Mouse (Mus musculus): ENCODE results near the gene 6430571L13Rik.
A peak's percentile ranks its signal among the peaks of the same experiment; 100 is the strongest.

Gene 6430571L13Rik

DNA sequence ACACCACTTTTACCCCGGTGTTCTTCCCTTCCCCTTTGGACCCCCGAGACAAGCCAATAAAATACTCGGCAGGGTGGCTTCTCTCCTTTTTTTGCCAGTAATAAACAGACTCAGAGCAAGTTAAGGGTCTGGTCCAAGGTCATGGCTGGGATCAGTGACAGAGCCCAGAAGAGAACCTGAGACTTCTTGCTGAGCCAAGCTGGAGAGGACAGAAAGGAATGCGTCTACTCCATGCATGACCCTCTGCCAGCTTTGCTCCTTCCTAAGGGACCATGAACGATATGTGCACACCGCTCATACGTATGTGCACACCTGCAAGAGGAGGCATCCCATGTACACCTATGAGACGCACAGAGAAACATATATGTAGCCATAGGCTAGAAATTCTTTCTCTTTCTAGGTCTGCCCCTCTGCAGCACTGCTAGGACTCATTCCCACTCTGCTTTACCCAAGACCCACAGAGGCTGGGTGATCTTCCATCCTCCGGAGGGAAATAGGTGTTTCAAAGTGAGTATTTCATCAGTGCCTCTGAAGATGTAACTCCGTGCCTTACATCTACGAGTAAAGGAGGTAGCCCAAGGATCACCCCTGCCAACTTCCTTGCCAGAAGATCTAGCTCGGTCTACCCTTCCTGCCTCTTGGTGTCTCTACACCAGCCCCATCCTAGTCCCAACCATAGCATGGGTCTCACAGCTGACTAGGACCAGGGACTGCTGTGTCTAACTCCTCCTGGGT is 676 bp downstream of the 6430571L13Rik start:
- DNase-seq (ENCODE audit: low spot score in 2 of 2): no peak

DNA sequence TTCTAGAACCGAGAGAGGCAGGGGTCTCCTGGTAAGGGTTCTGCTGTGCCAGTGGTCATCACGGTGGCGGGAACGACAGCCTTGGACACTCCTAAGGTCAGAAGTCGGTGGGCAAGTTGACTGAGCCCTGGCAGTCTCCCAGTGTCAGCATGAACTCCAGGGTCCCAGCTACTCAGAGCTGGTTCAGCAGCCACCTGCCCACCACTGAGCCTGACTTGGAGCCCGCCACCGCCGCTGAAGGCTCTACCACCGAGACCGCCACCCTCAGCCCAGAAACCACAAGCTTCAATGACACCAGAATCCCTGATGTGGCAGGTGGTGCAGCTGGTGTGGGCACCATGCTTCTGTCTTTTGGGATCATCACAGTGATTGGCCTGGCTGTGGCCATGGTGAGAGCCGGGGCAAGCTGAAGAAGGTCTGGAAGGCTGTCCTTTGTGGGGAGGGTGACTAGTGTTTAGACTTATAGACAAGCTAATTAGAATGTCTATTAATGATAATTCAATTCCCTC is 1.9 kb downstream of the 6430571L13Rik start:
- no peak for DNase-seq (ENCODE audit: low spot score in 2 of 2)

DNA sequence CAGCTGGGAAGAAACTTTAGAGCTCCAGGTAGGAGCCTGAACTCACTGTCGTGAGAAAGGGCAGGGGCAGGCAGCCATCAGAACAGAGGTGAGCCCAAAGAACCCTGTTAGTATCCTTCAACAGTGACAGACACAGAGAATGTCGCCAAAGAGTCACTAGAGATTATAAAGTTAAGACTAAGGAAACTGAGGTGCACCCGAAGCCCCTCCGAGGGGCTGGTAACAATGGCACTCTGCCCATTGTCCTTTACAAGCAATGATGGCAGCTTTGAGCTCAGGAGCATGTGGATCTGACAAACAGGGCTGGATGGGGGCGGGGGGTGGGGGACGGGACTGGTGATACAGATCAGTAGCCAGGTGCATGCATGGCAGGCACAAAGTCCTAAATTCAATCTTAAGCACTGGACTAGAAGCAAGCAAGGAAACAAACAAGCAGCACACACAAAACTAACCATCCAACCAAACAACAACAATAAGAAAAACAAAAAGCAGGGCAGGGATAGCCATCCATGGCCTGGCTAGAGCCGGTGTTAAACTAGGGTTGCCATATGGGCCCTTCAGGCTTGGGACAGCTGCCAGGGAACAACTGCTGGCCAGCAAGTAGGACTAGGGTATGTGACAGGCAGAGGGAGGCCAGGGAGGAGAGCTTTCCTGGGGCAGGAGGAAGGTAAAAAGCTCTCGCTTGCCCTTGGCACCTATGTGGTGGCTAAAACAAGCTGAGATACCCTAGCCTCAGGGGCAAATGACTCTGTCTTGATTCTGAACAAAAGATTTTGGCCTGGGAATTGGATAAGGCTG is 2.9 kb downstream of the 6430571L13Rik start:
- no peak for DNase-seq (ENCODE audit: low spot score in 2 of 2)

DNA sequence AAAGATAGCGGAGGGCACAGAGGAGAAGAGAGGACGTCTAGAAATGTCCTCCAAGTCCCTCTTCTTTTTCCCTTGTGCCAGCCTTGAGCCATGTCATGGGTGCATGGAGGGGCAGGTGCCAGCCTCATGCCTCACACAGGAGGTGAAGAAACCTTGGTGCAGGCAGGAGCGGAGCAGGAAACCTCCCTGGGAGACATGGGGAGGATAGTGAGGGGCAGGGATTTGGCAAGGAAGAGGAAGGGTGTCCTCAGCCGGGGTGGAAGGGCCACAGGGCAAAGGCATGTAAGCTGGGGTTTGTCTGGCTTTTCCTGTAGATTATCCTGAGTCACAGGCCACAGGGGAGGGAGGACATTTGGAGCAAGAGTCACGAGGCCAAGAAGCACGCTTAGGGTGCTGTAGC is 3.6 kb downstream of the 6430571L13Rik start:
- DNase-seq (ENCODE audit: low spot score in 2 of 2): no peak

DNA sequence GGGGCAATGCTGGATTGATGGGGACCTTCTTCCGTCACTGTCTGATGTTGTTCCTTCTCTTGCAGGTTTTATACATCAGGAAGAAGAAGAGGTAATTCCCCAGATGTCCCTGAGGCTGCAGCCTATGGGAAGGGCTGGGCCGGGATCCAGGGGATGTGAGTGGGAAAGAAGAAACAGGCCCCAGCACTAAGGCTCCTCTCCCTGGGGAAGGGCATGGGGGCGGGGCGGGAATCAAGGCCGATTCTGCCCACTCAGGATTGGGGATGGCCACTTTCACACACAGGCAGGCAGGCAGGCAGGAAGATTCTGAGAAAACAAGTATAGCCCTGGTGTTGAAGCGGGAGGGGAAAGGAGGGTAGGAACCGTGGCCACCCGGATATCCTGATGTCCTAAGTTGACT is 5.7 kb downstream of the 6430571L13Rik start:
- DNase-seq (ENCODE audit: low spot score in 2 of 2): no peak

DNA sequence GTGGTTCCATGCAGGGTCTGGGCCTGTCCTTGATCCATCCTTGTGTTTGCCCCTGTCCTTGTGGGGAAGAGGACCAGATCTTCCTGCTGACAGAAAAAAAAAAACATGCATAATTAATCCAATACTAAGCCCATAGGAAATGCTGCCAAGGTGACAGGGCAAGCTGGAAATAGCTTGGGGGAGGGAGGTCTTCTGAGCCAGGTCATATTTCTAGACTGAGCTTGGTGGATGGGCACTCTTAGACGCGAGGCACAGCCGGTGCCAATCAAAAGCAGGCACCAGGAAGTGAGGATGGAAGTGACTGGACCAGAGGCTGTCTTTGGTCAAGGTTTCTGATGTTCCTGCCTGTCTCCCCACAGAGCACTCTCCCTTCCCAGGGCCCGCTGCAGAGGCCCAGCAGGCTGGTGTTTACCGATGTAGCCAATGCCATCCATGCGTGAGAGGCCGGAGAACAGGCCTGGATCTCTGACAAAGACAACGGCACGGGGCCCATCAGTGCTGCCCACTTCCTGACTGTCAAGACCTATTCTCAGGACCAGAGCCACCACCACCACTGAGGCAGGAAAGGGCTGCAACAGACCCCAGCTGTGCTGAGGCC is 7.3 kb downstream of the 6430571L13Rik start:
- DNase-seq (ENCODE audit: low spot score in 2 of 2): no peak

DNA sequence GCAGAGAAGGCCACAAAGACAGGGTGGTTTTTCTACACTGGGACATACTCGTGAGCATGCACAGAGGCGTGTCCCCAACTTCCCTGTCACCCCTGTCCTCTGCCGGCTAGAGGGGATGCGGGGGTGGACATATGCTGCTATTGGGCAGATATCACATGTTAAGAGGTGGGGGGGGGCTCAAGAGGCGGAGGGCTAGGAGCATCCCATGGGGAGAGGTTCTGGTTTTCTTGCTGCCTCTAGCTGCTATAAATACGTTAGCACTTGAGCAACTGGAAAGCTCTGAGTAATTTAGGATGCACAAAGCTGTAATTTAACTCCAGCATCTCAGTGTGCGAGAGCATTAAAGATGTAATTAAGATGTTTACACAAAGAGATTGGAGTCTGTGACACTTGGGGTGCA is 8.9 kb downstream of the 6430571L13Rik start:
- DNase-seq (ENCODE audit: low spot score in 2 of 2): no peak

DNA sequence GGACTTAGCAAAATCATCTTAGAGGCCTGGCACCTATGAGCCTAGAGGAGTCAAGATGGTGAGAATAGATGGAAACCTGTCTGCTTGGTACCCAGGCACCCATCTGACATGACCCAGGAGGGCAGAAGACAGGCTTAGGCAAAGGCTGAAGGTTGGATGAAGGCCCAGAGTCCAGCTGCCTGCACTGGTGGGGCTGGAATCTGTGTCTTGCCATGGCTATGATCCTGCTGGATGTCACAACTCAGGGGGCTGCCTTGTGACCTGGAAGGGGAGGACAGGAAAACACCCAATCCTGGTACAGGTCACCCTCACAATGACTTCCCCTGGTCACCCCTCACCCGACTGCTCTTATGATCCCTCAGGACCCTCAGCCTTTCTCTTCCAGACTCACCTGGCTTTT is 14.4 kb downstream of the 6430571L13Rik start:
- no peak for DNase-seq (ENCODE audit: low spot score in 2 of 2)

DNA sequence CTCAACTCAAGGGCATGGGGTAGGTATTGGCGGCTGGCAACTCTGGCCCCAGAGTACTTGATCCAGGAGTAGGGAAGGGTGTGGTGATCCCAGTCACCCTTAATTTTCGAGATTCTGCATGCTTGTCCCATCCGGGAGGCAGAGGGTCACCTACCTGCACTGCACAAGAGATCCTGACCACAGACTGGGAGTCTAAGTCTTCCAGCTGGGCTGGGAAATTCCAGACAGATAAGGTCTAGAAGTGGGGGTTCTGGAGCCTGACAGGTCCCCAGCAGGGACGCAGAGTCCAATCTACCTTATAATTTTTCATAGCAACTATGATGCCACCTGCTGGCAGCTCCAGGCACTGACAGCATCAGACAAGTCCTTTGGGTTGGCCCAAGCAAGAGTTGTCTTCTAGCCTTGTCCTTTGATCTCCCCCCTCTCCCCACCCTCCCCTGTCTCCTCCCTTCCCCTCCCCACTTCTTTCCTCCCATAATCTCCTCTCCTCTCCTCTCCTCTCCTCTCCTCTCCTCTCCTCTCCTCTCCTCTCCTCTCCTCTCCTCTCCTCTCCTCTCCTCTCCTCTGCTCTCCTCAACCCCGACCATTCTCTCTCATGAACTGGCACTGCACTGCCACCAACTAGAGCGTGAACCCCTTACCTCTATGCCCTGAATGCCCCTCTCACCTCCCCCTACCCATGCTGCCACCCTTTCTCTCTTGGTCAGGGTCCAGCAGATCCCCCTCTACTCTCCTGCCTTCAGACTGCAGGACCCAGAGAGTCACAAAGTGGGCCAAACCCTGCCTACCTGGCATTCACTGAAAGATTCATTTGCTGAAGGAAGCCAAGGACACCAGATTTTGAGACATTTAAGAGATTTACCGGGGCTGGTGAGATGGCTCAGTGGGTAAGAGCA is 15.7 kb downstream of the 6430571L13Rik start:
- peak; percentile 43 to 44 for DNase-seq (ENCODE audit: low spot score in 2 of 2)

DNA sequence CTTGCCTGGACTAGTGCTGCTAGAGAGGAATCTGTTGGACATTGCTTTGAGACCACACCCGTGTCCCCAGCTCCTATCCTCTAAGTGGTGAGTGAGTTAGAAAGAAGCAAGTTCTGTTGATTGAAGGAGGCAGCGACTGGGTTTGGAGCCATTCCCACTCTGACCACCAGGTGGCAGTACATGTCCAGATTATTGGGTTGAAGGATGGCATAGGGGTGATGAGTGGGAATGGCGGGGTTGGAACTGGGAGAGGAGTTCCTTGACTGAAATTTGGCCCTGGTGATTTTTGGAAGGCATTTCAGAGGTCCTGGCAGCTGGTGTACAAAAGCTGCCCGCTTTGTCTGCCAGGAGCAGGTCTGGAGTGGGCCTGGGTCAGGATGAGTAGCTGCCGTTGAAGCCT is 17.2 kb downstream of the 6430571L13Rik start:
- DNase-seq (ENCODE audit: low spot score in 2 of 2): peak; percentile 84 to 87

DNA sequence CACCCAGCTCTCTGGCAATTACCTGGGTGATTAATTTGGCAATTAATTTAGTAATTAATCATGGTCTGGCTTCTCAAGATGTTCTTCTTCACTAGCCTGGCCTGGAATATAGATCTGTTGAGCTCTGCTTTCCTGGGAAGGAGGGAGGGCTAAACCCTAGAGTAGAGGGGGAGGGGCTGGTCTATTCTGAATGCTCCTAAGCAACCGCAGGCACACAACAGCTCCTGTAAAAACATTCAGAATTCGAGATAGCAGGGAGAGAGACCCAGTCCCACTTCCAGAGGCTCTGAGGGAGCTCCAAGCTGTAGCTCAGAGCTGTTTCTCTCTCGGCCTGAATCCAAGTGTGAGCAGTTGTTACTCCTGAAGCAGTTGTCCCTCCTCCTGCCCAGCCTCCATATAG is 20.6 kb downstream of the 6430571L13Rik start:
- no peak for DNase-seq (ENCODE audit: low spot score in 2 of 2)

DNA sequence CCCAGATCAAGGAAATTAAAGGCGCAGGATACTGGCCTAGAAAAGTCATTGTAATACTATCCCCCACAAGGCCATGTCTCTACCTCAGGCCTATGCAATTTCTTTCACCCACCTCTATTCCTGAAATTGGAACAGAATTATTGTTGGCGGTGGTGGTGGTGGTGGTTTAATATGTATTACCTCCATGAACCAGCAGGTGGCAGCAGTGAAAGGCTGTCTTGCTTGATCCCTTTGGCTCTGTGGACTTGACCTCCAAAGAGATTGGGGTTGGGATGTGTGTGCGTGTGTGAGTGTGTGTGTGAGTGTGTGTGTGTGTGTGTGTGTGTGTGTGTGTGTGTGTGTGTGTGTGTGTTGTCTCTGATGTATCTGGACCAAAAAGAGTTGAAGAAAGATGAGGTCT is 26.2 kb downstream of the 6430571L13Rik start:
- DNase-seq (ENCODE audit: low spot score in 2 of 2): peak; percentile 36 to 48

DNA sequence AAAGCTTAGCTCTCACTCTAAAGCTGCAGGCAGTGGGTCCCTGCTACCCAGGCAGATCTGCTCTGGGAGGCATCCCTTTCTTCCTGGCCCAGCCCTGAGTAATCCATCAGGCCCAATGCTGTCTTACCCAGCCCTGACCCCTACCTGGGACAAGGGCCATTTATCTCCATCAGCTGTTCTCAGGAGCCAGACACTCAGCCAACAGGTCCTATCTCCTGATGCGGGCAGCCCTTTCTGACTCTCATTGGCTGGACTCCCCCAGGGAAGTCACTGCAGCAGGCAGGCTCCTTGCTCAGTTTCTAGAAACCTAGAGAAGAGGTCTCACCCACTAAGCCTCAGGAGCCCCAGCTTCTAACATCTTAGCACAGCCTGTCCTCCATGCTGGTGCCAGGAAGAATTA is 27.9 kb downstream of the 6430571L13Rik start:
- no peak for DNase-seq (ENCODE audit: low spot score in 2 of 2)

DNA sequence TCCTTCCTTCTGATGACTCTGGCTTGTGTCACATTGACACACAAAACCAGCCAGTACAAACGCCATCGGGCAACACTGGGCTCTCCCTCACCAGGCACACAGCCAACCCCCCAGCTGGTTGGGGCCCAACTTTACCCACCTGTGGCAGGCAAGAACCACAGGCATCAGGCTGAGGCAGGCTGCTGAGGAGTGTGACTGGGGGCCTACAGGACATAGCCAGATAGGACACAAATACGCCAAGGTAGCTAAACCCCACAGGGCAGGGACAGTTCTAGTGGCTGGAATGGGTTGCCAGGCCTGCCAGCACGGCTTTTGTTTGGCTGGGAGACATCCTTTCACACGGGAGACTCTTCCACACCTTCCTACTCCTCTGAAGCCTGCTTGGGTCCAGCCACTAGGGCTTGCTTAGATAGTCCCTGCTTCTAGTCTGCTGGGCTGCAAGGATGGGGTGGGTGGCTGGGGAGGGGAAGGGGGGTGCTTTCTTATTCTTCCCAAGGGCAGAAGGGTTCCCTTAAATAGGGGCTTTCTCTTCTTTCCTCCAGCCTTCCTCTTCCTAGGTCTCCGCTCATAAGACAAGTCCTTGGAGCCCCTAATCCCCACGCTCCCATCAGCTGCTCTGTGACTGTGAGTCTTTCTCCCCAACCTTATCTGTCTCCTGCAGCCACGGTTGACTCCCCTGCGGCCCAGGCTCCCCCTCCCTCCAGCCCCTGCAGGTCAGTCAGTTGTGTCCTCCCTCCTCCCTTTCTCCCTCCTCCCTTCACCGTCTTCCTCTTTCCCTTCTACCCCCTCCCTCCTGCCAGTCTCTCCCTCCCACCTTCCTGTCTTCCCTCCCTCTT is 29.1 kb downstream of the 6430571L13Rik start:
- DNase-seq (ENCODE audit: low spot score in 2 of 2): no peak

DNA sequence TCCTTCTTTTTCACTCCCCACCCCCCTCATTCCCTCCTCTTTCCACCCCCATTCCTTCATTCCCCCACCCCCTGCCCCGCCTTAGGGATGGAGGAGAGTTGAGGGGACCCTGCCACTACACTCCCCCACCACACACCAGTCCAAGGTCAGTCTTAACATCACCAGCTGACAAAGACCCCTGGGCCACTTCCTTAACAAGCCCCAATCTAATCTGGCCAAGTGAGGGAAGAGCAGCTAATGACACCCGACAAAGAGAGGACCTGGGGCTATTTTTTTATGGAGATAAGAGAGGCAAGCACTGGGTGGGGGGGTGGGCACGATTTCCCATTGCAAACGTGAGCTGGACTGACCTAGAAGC is 29.7 kb downstream of the 6430571L13Rik start:
- no peak for DNase-seq (ENCODE audit: low spot score in 2 of 2)

DNA sequence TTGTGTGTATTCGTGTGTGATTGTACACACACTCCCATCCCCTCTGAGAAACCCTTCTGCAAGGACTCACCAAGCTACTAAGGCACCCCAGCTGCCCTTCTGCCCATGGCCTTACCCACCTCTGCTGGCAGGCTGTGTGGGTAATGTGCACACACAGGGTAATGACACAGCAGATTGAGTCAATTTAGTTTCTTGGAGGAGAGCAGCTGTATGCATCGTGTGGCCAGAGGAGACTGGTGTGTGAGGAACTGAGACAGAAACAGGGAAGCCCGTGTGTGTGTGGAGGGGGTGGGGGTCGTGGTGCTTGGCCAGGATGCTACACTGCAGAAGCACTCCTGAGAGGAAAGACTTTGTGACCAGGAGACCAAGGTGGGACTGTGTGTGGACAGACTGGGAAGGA is 32.0 kb downstream of the 6430571L13Rik start:
- DNase-seq (ENCODE audit: low spot score in 2 of 2): no peak

DNA sequence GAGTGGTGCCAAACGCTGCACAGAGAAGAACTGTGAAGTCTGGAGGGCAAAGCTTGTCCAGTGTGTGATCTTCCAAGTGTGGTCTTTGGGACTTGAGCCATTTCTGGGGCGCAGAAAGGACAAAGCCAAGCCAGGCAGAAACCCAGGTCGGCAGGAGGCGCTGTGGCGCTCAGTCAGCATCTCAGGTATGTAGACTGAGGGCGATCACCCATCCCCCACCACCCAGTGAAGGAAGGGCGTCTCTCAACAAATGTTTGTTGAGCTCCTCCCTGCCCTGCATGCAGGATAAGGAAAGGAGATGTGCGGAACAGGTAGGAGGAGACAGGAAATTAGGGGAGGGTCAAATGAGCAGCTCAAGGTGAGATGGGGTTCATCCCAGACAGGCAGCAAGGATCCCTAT is 34.2 kb downstream of the 6430571L13Rik start:
- no peak for DNase-seq (ENCODE audit: low spot score in 2 of 2)

DNA sequence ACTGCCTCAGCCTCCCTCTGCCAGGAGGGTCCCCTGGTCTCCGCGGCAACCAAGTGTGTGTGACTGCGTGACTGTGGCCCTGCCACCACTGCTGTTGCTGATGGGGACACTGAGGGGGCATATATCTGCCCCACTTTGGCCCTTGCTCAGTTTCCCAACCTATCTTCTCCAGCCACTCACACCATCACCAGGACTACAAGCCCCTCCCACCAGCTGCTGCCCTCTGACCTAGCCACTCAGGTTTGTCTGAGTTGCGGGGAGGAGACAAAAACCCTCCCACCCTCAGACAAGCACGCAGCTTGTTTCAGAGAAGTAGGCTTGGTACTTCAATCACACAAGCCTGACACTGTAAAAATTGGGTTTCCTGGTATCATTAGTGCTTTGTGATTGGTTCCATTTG is 35.0 kb downstream of the 6430571L13Rik start:
- DNase-seq (ENCODE audit: low spot score in 2 of 2): no peak

DNA sequence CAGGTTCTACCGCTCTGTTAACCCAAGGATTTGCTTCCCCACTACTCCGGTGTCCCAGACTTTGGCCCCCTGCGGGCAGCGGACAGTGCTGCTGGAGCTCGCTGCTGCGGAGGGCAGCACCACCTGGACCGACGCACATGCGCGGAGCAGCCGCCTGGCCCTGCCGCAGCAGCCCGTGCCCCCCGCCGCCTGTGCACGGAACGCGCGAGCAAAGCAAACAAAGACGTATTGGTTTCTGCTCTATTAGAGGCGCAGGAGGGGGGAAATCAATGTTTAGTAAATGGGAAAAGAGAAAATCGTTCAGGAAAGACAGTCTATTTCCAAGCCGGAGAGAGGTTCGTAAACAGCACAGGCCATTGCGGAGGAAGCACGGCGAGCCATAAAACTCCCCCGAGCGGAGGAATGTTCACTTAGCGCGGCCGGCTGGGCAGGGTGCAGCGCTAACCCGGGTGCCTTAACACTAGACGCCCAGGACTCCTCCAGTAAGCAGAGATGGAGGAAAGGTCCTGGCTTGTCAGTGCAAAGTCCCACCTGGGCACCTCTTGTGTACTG is 37.6 kb downstream of the 6430571L13Rik start:
- no peak for DNase-seq (ENCODE audit: low spot score in 2 of 2)

DNA sequence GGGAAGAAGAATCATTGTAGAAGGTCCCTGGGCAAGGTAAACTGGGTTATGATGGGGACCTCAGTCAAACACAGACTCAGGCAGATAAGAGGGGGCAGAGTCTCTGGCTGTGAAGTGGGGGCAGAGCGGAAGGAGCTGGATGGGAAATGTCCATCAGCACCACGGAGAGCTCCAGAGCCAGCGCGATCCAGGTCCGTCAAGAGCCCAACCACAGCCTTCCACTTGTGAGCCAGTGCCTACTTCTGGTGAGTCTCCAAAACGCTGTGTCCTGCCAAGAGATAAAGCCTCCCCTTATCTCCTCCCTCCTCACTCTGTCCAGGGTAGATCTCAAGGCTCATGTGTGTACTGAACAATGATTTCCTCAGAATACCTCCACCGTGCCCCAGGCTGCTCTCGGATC is 41.3 kb downstream of the 6430571L13Rik start:
- no peak for DNase-seq (ENCODE audit: low spot score in 2 of 2)

DNA sequence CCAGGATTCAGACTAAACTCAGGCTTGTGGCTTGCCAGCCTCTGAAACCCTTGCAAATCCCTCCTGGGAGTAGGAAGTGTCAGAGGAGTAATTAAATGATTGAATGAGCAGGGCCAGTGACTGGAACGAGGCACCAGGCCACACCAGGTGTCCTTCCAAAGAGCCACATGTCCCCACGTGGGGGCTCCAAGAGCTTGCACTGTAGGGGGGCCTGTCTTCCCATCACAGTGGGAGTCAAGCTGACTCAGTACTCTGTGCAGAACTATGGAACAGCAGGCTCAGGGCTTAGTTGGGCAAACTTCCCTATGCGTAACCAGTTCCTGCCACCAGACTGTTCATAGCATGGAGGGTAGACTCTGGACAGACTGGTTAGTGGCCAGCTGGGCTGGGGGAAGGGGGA is 44.0 kb downstream of the 6430571L13Rik start:
- DNase-seq (ENCODE audit: low spot score in 2 of 2): no peak
